Mouse (Mus musculus) liver, embryonic 14.5 days (tissue): ENCODE measurements at regions not wholly inside any gene's neighbourhood (a gene's known extent, or its start where the extent isn't known, plus 50 kb on each side); places are given as distances from the start of the nearest gene placed in this dataset.

Experiments used
- CTCF ChIP-seq: IDR thresholded peaks from 2 replicates; pipeline ENCODE4 v1.5.1; 2016; ENCODE audit warnings: antibody characterized with exemption, low read depth, control low read depth
- EP300 ChIP-seq: IDR thresholded peaks from 2 replicates; pipeline ENCODE4 v1.6.1; 2016; ENCODE audit warnings: antibody characterized with exemption, low read depth

DNA sequence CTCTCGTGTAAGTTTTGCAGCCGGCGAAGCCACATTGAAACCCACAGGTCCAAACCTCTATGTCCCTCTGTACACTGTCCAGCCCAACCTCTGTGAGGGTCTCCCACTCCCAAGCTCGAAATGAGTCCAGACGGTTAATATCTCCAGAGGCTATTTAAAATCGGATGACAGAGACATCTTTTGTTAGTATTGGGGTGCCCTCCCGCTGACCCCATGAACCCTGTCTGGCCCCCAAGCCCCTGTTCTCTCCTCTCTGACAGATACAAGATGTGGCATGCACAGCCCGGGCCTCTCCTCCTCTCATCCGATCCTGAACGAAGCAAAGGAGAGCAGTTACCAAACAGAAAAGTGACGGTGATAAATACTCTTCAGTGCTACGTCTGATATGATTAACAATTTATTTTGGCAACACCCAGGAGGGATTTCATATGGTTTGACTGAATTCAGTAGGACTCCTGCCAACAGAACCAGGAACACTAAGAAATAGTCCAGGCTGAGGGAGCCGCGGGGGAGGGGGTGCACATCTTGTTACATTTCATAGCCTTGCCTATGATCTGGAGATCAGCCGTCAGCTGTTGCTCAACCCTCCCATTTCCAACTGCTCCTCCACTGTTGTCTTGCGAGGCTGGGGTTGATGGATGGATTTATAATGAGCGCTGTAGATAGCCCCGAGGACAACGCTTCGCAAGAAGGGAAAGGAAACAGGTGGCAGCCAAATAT lies 266.6 kb upstream of the Klf3 start:
- TF ChIP-seq EP300 (no peak), CTCF (no peak)
